Comparison of ENCODE assay signal across 13 mouse cellular contexts in genomic region chr8:106924904-106925349, GRCm38 (mm10). TPM values are rescaled to one million over a fixed set of nuclear protein-coding genes. Genes with fewer than 3 reads are reported as not detected.
DNase-seq lines count a peak whose midpoint lies in the region; ATAC-seq and TF ChIP-seq lines count a peak whose summit lies in the region.
"Had no signal": no experiment of that assay in that cellular context is flagged by ENCODE, and none has a peak within 500 bp of the region (broad histone marks: within the 10 kb centered on the region; RNA-seq: fewer than 3 reads in every experiment).

No protein-coding gene starts in this region.

- no peak overlapping the region for H3K4me3 ChIP-seq in gastrocnemius, adult 2 months
- H3K4me3 ChIP-seq in lung, embryonic 14.5 days (ENCODE audit: low read depth, low read length): no peak overlapping the region
- H3K4me3 ChIP-seq in lung, adult 2 months (replicated peaks; ENCODE audit: extremely low read depth, low read depth, low read length): no peak overlapping the region
- no peak overlapping the region for H3K4me3 ChIP-seq in embryonic fibroblast, embryonic 13.5 days (ENCODE audit: insufficient read depth, low read length)
- H3K4me3 ChIP-seq: forebrain, embryonic 10.5 days; hindbrain, embryonic 15.5 days; neural tube, embryonic 12.5 days had no signal

- ATAC-seq in lung, embryonic 14.5 days (ENCODE audit: insufficient read depth): no peak
- ATAC-seq in cerebellum, adult (ENCODE audit: insufficient number of reproducible peaks, low FRiP score, low TSS enrichment): no peak
- no peak for ATAC-seq in CD4-positive, CD25-positive, alpha-beta regulatory T cell, adult 4 months
- ATAC-seq: activated CD4-positive, CD25-positive, alpha-beta regulatory T cell, adult 4 months had no signal

- H3K4me2 ChIP-seq in lung, embryonic 14.5 days: no peak overlapping the region
- H3K4me2 ChIP-seq: hindbrain, embryonic 15.5 days; neural tube, embryonic 12.5 days had no signal

- H3K9ac ChIP-seq in lung, embryonic 14.5 days: no peak overlapping the region
- H3K9ac ChIP-seq: hindbrain, embryonic 15.5 days; neural tube, embryonic 12.5 days had no signal

- no peaks in the 10 kb centered on the region for H3K27me3 ChIP-seq in lung, embryonic 14.5 days (ENCODE audit: insufficient read depth, low read length)
- H3K27me3 ChIP-seq: hindbrain, embryonic 15.5 days; neural tube, embryonic 12.5 days had no signal

- intact Hi-C loops in gastrocnemius, adult 2 months (cut with DNase I): loop anchor here (5.0 kb wide), 1 partner anchor 77 kb away; no protein-coding TSS in a partner anchor

- no peaks in the 10 kb centered on the region for H3K9me3 ChIP-seq in lung, embryonic 14.5 days (ENCODE audit: low read depth, low read length)
- H3K9me3 ChIP-seq: forebrain, embryonic 10.5 days; hindbrain, embryonic 15.5 days; neural tube, embryonic 12.5 days had no signal

- no peak for TF ChIP-seq CTCF in gastrocnemius, adult 2 months (IDR thresholded peaks at IDR 0.05)
- TF ChIP-seq CTCF in lung, embryonic 14.5 days (IDR thresholded peaks at IDR 0.05; ENCODE audit: low read depth): no peak
- no peak for TF ChIP-seq CTCF in lung, adult 2 months (IDR thresholded peaks at IDR 0.05; ENCODE audit: insufficient read depth, low read length)
- no peak for TF ChIP-seq CTCF in embryonic fibroblast, embryonic 13.5 days (IDR thresholded peaks at IDR 0.05; ENCODE audit: borderline replicate concordance, insufficient read depth, low read length)

- peak; percentile 52 for DNase-seq in gastrocnemius, adult 2 months
- DNase-seq in gastrocnemius, adult 18-20 months (ENCODE audit: low spot score): no peak
- peak; percentile 55 for DNase-seq in lung, embryonic 14.5 days
- DNase-seq in lung, adult 2 months: no peak
- DNase-seq in right cerebral cortex, postnatal 25 days: peak; percentile 42
- DNase-seq: cerebellum, postnatal 10 days had no signal

- H3K4me1 ChIP-seq in lung, embryonic 14.5 days (ENCODE audit: insufficient read depth): 0 out of 2 replicates have a peak, but pooled peaks cover 4% of the 10 kb centered on the region
- H3K4me1 ChIP-seq in lung, adult 2 months (ENCODE audit: control insufficient read depth, insufficient read depth, low read length): no peaks in the 10 kb centered on the region
- peaks cover 3% of the 10 kb centered on the region; the same call in 1 of the 2 replicates for H3K4me1 ChIP-seq in embryonic fibroblast, embryonic 13.5 days (ENCODE audit: control insufficient read depth, insufficient read depth, low read length)
- H3K4me1 ChIP-seq: hindbrain, embryonic 15.5 days; neural tube, embryonic 12.5 days had no signal

- TF ChIP-seq POLR2A in lung, adult 2 months (IDR thresholded peaks at IDR 0.05; ENCODE audit: borderline replicate concordance, extremely low read depth, low read depth, low read length): no peak
- TF ChIP-seq POLR2A in embryonic fibroblast, embryonic 13.5 days (IDR thresholded peaks at IDR 0.05; ENCODE audit: low read depth, low read length): no peak

- H3K27ac ChIP-seq in gastrocnemius, adult 2 months: peak overlapping the region; percentile 41
- H3K27ac ChIP-seq in lung, embryonic 14.5 days (ENCODE audit: low read depth): peak overlapping the region; percentile 54; the same call in 1 of the 2 replicates
- peak overlapping the region; percentile 70 for H3K27ac ChIP-seq in embryonic fibroblast, embryonic 13.5 days (ENCODE audit: insufficient read depth, low read length)
- H3K27ac ChIP-seq: forebrain, embryonic 10.5 days; hindbrain, embryonic 15.5 days; neural tube, embryonic 12.5 days had no signal

- peaks cover 37% of the 10 kb centered on the region for H3K36me3 ChIP-seq in lung, embryonic 14.5 days (ENCODE audit: insufficient read depth)

- WGBS in lung, embryonic 14.5 days: 62% methylated on average over 8 of the region's 8 CpGs
- WGBS in lung, adult 2 months: 47% methylated on average over 8 of the region's 8 CpGs

RNA-seq across cellular contexts. Expression of gene Sntb2, which starts 10.6 kb away (rescaled TPM):
- 1 to 10 TPM; 3.5 to 5.1 TPM for total RNA-seq in gastrocnemius, adult 2 months (2021)
- 1 to 10 TPM; 4.1 to 4.2 TPM for total RNA-seq in gastrocnemius, adult 18-20 months (2021)
- polyA plus RNA-seq in lung, embryonic 14.5 days (2014; fragmentation: Nextera tagmentation; extraction: Ambion mirVana): 21.1 and 22.1 TPM in 2 replicates
- polyA plus RNA-seq in lung, adult 2 months (2012; rRNA removed): 9.9 and 12.1 TPM in 2 replicates
- 18.9 and 23.3 TPM in 2 replicates for polyA plus RNA-seq in embryonic fibroblast, embryonic 13.5 days (2011; ENCODE audit: insufficient read length, low read depth, missing spikeins)
- 1 to 10 TPM; 2.9 to 6.5 TPM for polyA plus RNA-seq in CD4-positive, CD25-positive, alpha-beta regulatory T cell, adult 4 months (2017; shearing (Covaris generic))

RNA-seq across cellular contexts. Expression of gene Utp4, which starts 31.5 kb away (rescaled TPM):
- 10 to 100 TPM; 20.1 to 24.0 TPM for total RNA-seq in gastrocnemius, adult 2 months (2021)
- 10 to 100 TPM; 20.7 to 21.8 TPM for total RNA-seq in gastrocnemius, adult 18-20 months (2021)
- polyA plus RNA-seq in lung, embryonic 14.5 days (2014; fragmentation: Nextera tagmentation; extraction: Ambion mirVana): 79.2 and 80.4 TPM in 2 replicates
- 12.3 and 14.5 TPM in 2 replicates for polyA plus RNA-seq in lung, adult 2 months (2012; rRNA removed)
- 46.9 and 57.5 TPM in 2 replicates for polyA plus RNA-seq in embryonic fibroblast, embryonic 13.5 days (2011; ENCODE audit: insufficient read length, low read depth, missing spikeins)
- 10 to 100 TPM; 53.2 to 64.3 TPM for polyA plus RNA-seq in CD4-positive, CD25-positive, alpha-beta regulatory T cell, adult 4 months (2017; shearing (Covaris generic))

RNA-seq across cellular contexts. Expression of gene Has3, which starts 54.9 kb away (rescaled TPM):
- under 1 TPM; 0.56 to 0.59 TPM for total RNA-seq in gastrocnemius, adult 2 months (2021)
- total RNA-seq in gastrocnemius, adult 18-20 months (2021): under 1 TPM; 0.37 to 0.57 TPM
- polyA plus RNA-seq in lung, embryonic 14.5 days (2014; fragmentation: Nextera tagmentation; extraction: Ambion mirVana): 0.28 and 0.39 TPM in 2 replicates
- 0.48 and 0.89 TPM in 2 replicates for polyA plus RNA-seq in lung, adult 2 months (2012; rRNA removed)
- 0.16 and 0.47 TPM in 2 replicates for polyA plus RNA-seq in embryonic fibroblast, embryonic 13.5 days (2011; ENCODE audit: insufficient read length, low read depth, missing spikeins)
- polyA plus RNA-seq in CD4-positive, CD25-positive, alpha-beta regulatory T cell, adult 4 months (2017; shearing (Covaris generic)): under 1 TPM; 0.10 to 0.13 TPM

Comparison
In these comparisons a context has a peak if more than half of its experiments do, and no peak if none do; other contexts are left out.
1. DNase-seq: peak in gastrocnemius, adult 2 months (single experiment), lung, embryonic 14.5 days (single experiment) and right cerebral cortex, postnatal 25 days (single experiment); none in gastrocnemius, adult 18-20 months (single experiment) and lung, adult 2 months (single experiment).
2. Peak in every context shown above with its lines, with median percentiles within 50 percentile points of each other: H3K27ac ChIP-seq.